Mouse (Mus musculus) intestine, postnatal 0 days (tissue): ENCODE data around the gene Rex1bd. TPM values are rescaled to one million over a fixed set of nuclear protein-coding genes. Genes with fewer than 3 reads are reported as not detected.

ENCODE experiments used
- ATAC-seq: fragments of 200-750 bp; cut with Nextera tagmentation; 2 replicates; pipeline ENCODE4 v1.8.0; 2017; ENCODE audit warnings: mild to moderate bottlenecking, moderate TSS enrichment, moderate library complexity
- H3K27ac ChIP-seq: fragments of 300-500 bp; sonication (generic); 2 replicates; pipeline ENCODE4 v1.5.1; 2014; ENCODE audit warnings: mild to moderate bottlenecking, low read depth, low read length, moderate library complexity
- H3K27me3 ChIP-seq: fragments of 300-500 bp; sonication (generic); replicated peaks from 2 replicates; pipeline ENCODE4 v1.6.1; 2014; ENCODE audit warnings: low read length, mixed read lengths; ENCODE audit not compliant: control insufficient read depth, insufficient read depth
- H3K36me3 ChIP-seq: fragments of 300-500 bp; sonication (generic); 2 replicates; pipeline ENCODE4 v1.6.1; 2014; ENCODE audit warnings: mild to moderate bottlenecking, moderate library complexity; ENCODE audit not compliant: control insufficient read depth, insufficient read depth
- H3K4me1 ChIP-seq: fragments of 300-500 bp; sonication (generic); replicated peaks from 2 replicates; pipeline ENCODE4 v1.6.1; 2014; ENCODE audit warnings: antibody characterized with exemption, low read length, mixed read lengths; ENCODE audit not compliant: control insufficient read depth, insufficient read depth
- H3K4me2 ChIP-seq: fragments of 300-500 bp; sonication (generic); replicated peaks from 2 replicates; pipeline ENCODE4 v1.6.1; 2014; ENCODE audit warnings: low read depth, mild to moderate bottlenecking, moderate library complexity
- H3K4me3 ChIP-seq: fragments of 300-500 bp; sonication (generic); 2 replicates; pipeline ENCODE4 v1.5.1; 2014; ENCODE audit warnings: low read depth, low read length
- H3K9ac ChIP-seq: fragments of 300-500 bp; sonication (generic); 2 replicates; pipeline ENCODE4 v1.6.1; 2014; ENCODE audit warnings: mild to moderate bottlenecking, low read depth, low read length
- H3K9me3 ChIP-seq: fragments of 300-500 bp; sonication (generic); 2 replicates; pipeline ENCODE4 v1.6.1; 2016; ENCODE audit warnings: mixed run types; ENCODE audit not compliant: control insufficient read depth
- CTCF ChIP-seq: sonication (generic); IDR thresholded peaks from 2 replicates; pipeline ENCODE4 v1.5.1; 2016; ENCODE audit warnings: low read depth, mild to moderate bottlenecking, control low read depth, antibody characterized with exemption, moderate library complexity
- WGBS: fragments of 180-500 bp; shearing (Covaris S2); extraction: QIAGEN DNeasy Blood & Tissue Kit; methylation state at CpG from one replicate; pipeline ENCODE4 v1.1.7; 2014; 5-methylcytosine and 5-hydroxymethylcytosine counted together
- polyA plus RNA-seq: library from polyadenylated mRNA; unstranded; fragments of >200 nt; fragmentation: Nextera tagmentation; extraction: Ambion mirVana; gene quantifications from 2 replicates; pipeline ENCODE4 v1.2.1, GENCODE M21; 2015

Rex1bd gene
- polyA plus RNA-seq, 1 experiment from 2014 or later, result 148 TPM

DNA sequence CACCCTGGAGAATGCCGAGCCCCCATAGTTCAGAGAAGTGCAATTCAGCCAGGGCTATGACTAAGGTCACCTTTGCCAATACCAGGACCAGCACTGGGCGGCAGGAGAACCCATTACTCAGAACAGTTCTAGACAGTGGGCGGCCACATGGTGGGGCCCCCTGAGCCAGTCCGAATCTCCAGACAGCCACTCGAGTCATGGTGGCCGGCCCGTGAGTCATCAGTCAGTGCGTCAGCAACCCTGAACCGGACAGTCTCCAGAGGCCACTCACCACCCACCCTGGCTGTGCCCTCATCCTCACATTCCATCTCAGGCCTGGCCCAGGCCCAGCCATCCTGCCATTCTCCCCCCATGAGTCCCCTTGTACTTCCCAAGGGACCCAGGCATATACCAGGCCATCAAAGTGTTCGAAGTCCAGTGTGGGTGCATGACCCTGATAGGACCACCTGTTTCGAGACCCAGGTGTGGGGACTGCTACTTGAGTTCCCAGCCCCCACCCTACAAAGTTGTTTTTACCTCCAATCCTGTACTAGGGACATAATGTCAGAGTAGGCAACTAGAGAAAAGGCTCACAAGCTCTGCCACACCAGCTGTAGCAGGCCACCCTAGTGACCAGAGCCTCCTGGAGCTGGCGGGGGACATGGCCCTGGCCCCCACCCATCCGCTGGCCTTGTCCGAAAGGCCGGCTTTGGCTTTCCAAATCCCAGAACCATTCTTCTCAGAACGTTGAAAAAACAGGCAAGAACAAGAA lies 44.6 kb downstream of the Rex1bd start:
- TF ChIP-seq CTCF, result no peak
- Histone ChIP-seq H3K36me3 (peaks cover 7% of the 10 kb centered on the region; the same call in 1 of the 2 replicates), H3K9ac (no peak overlapping the region), H3K4me2 (no peak overlapping the region), H3K27ac (no peak overlapping the region), H3K4me3 (no peak overlapping the region), H3K4me1 (no peaks in the 10 kb centered on the region), H3K27me3 (no peaks in the 10 kb centered on the region), H3K9me3 (no peaks in the 10 kb centered on the region)
- ATAC-seq, result no peak
- 85% methylated on average over 16 of the region's 16 CpGs for WGBS

DNA sequence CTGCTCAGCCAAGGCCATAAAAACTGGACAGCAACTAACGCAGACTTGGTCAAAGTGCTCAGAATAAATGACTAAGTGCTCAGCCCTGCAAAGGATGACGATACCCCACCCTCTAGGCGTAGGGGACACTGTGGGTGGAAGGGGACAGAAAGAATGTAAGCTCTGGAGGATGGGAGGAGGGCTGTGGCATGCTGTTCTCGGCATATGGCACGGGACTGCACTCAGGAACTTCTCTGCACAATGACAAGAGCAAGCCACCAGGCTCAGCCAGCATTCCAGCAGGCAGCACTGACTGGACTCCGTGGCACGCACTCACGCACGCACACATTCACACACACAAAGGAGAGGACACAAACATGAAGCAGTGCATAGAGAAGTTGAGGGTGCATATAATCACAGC lies 45.9 kb downstream of the Rex1bd start:
- 71% methylated on average over 9 of the region's 9 CpGs for WGBS
- ATAC-seq, result no peak
- Histone ChIP-seq H3K4me3 (no peak overlapping the region), H3K9ac (no peak overlapping the region), H3K4me2 (no peak overlapping the region), H3K4me1 (no peaks in the 10 kb centered on the region), H3K36me3 (no peaks in the 10 kb centered on the region), H3K27me3 (no peaks in the 10 kb centered on the region), H3K9me3 (no peaks in the 10 kb centered on the region), H3K27ac (no peak overlapping the region)
- no peak for TF ChIP-seq CTCF

DNA sequence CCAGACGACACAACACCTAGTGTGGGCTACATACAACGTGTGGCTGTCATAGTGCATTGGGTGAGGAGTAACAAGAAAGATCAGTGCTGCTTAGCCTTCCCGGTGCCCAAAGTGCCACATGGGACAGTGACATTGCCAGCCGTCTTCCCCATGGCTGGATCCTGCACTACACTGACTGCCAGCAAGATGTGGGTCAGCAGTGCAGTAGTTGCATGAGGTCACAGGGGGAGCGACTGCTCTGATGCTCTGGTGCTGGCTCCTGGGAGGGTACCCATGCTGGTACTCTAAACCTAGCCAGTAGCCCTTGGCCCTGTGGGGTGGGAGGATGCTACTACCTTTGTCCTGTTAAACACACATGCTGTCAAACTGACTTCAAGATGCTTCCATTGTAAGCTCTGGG lies 46.4 kb downstream of the Rex1bd start:
- WGBS, result 86% methylated on average over 5 of the region's 5 CpGs
- Histone ChIP-seq H3K36me3 (no peaks in the 10 kb centered on the region), H3K27me3 (no peaks in the 10 kb centered on the region), H3K27ac (no peak overlapping the region), H3K9me3 (no peaks in the 10 kb centered on the region), H3K9ac (no peak overlapping the region), H3K4me3 (no peak overlapping the region), H3K4me1 (no peaks in the 10 kb centered on the region), H3K4me2 (no peak overlapping the region)
- TF ChIP-seq CTCF, result no peak
- ATAC-seq, result no peak

DNA sequence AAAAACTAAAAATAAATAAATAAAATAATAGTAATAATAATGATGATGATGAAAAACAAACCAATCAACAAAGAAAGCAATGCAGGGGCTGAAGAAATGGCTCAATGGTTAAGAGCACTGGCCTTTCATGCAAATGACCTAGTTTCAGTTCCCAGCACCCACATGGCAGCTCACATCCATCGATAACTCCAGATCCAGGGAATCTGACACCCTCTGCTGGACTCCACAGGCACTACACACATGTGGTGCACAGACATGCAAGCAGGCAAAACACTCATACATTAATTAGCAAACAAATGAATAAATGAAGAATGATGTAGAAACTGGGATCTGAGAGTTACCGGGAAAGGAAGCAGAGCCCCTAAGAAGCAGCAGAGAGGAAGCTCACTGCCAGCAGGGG lies 46.9 kb downstream of the Rex1bd start:
- no peak overlapping the region for H3K4me3 ChIP-seq
- no peaks in the 10 kb centered on the region for H3K4me1 ChIP-seq
- H3K9me3 ChIP-seq, result no peaks in the 10 kb centered on the region
- peak; percentile 33 for TF ChIP-seq CTCF
- H3K36me3 ChIP-seq, result no peaks in the 10 kb centered on the region
- no peaks in the 10 kb centered on the region for H3K27me3 ChIP-seq
- no peak for ATAC-seq
- H3K4me2 ChIP-seq, result no peak overlapping the region
- H3K27ac ChIP-seq, result no peak overlapping the region
- WGBS, result 97% methylated on average over 2 of the region's 2 CpGs
- H3K9ac ChIP-seq, result no peak overlapping the region

DNA sequence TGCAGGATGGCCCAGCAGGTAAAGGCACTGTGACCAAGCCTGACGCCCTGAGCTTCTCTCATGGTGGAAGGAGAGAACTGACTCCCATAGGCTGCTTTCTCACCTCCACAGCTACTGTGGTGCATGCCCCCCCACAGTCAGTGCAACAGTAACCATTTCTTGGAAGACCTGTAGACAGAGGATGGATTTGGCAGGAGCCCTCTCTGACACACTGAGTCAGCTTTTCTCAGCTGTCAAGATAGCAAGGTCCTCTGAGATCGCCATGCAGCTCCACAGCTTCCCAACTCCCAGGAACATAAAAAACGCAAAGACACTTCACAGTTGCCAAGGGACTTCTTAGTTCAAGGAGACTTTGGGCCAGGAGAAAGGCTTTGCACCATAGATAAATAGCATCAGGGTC lies 48.1 kb downstream of the Rex1bd start:
- ATAC-seq, result no peak
- Histone ChIP-seq H3K36me3 (no peaks in the 10 kb centered on the region), H3K4me3 (no peak overlapping the region), H3K4me2 (no peak overlapping the region), H3K9me3 (no peaks in the 10 kb centered on the region), H3K27me3 (no peaks in the 10 kb centered on the region), H3K9ac (no peak overlapping the region), H3K27ac (no peak overlapping the region), H3K4me1 (no peaks in the 10 kb centered on the region)
- TF ChIP-seq CTCF, result no peak
- WGBS, result 74% methylated on average over 3 of the region's 3 CpGs

DNA sequence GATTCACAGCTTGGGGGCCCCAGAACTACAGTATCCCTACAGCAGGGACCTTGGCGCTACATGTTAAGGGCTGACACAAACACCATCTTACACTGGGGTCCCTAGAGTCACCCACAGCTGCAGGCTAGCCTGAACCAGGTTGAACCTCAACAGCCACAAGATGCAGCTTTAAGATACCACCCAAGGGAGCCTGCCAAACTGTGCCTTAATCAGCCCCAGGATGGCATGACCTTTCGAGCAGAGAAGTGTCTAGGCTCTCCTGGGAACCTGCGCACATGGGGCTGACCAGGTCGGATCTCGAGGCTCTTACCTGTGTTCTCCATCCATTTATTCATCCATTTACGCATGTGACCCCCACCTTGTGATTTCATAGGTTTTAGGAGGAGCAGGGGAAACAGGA lies 48.7 kb downstream of the Rex1bd start:
- 89% methylated on average over 6 of the region's 6 CpGs for WGBS
- Histone ChIP-seq H3K27me3 (no peaks in the 10 kb centered on the region), H3K27ac (no peak overlapping the region), H3K9me3 (no peaks in the 10 kb centered on the region), H3K9ac (no peak overlapping the region), H3K4me2 (no peak overlapping the region), H3K36me3 (no peaks in the 10 kb centered on the region), H3K4me3 (no peak overlapping the region), H3K4me1 (no peaks in the 10 kb centered on the region)
- ATAC-seq, result no peak
- TF ChIP-seq CTCF, result no peak
